Mouse (Mus musculus) thymus, postnatal 25 days (tissue): ENCODE measurements around the gene 2410137M14Rik.
A peak's percentile ranks its signal among the peaks of the same experiment; 100 is the strongest.

Experiments
- DNase-seq: peaks from one replicate; pipeline ENCODE4 v3.0.0; 2022

Gene 2410137M14Rik

DNA sequence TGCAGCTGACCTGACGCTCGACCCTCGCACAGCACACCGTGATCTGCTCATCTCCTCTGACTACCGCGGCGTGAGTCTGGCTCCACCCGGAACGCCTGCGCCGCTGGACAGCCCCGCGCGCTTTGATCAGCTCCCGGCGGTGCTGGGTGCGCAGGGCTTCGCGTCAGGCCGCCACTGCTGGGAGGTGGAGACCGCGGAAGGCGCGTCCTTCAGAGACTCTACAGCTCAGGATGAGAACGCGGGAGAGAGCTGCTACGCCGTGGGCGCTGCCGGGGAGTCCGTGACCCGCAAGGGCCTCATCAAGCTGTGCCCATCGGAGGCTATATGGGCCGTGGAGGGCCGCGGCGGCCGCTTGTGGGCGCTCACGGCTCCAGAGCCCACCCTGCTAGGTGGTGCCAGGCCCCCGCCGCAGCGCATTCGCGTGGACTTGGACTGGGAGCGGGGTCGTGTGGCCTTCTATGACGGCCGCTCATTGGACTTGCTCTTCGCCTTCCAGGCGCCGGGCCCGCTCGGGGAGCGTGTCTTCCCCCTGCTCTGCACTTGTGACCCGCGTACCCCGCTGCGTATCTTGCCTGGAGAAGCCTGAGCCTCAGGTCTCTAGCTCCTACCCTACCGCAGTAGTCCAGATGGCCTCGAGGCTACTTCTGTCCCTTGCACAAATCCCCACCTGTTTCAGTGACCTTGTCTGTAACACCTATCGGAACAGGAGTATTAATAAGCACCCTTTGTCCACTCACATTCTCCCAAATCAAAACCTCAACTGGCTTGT is 33.8 kb downstream of the 2410137M14Rik start:
- DNase-seq: peak; percentile 35

DNA sequence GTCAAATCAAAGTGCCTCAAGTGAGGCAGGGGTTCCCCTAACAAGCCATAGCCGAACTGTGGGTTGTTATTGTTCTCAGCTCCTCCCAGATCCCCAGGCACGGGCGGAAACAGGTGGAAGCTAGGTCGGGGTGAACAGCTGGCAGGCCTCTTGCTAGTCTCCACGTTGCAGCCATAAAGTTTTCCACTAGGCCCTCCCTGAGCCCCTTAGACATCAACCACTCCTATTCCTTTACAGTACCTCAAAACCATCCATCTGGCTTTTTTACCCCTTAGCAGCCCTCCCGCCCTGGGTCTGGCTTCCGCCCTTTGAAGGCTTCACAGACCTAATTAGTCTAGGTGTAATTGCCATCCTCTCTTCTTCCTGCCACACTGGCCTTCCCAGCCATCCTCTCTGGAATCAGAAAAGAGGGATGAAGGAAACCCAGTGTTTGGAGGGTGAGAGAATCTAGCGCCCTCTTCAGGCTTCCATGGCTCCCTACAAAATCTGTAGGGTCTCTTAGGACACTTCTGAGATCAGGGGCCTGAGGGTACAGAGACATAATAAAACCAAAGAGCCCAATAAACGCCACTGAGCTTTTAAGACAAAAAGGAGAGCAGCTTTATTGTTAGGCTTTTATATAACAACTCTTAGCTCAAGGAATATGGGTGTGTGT is 36.8 kb downstream of the 2410137M14Rik start:
- DNase-seq: peak; percentile 63

DNA sequence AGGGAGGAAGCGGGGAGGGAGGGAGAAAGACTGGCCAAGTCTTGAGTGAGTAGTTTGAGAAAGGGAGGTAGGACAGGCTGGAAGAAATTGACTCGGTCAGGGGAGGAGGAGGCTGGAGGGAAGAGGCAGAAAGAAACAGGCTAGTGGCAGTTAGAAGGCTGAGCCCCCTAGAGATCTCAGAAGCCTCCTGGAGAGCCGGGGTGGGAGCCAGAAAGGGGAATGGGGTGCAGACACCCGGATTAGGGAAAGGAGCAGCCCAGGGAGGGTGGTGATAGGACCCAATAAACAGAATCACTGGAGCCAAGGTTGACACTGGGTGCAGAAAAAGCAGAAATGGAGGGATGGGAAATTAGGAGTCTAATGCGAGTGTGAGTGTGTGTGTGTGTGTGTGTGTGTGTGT is 37.3 kb downstream of the 2410137M14Rik start:
- no peak for DNase-seq

DNA sequence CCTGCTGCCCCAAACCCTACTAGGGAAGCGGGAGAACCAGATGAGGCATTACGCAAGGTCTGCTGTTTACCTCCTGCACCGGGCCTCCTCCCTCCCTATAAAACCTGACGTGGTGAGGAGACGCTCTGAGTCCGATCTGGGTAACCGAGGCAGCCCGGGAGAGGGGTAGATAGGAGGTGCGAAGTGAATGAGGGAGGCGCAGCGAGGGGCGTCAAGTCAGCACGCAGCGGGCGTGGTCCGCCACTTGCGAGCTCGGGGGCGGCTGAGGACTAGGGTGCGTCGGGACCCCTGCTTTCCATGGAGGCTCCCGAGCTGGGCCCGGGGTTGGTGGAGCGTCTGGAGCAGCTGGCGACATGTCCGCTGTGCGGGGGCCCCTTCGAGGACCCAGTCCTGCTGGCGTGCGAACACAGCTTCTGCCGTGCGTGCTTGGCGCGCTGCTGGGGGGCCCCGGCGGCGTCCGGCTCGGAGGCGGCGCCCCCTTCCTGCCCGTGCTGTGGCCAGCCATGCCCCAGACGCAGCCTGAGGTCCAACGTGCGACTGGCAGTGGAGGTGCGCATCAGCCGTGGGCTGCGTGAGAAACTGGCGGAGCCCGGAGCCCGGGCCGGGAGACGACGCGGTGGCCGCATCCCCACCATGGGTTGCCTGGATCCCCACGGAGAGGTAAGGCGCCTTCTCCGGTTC is 38.1 kb downstream of the 2410137M14Rik start, which contains the start of gene Rnf39:
TSS of gene Rnf39 (plus strand) at position 128 of the 681 bp plus-strand sequence.
- DNase-seq: peak; percentile 33

DNA sequence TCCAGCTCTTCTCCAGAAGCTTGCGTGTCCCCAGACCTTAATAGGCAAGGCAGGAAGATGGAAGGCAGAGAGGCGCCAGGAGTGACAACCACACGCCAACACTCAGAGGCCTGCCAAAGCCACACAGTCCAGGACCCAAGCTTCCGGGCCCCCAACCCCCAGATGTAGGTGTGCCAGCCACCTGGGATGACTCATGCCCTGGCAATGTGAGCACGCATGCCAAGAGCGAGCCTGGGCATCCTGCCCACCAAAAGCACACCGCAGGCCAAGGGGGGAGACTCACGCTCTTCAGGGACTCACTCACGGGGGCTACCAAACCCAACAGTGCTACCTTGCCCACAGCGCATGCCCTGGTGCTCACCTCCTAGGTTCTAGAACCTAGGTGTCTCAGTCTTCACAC is 38.6 kb downstream of the 2410137M14Rik start:
- peak; percentile 38 for DNase-seq

DNA sequence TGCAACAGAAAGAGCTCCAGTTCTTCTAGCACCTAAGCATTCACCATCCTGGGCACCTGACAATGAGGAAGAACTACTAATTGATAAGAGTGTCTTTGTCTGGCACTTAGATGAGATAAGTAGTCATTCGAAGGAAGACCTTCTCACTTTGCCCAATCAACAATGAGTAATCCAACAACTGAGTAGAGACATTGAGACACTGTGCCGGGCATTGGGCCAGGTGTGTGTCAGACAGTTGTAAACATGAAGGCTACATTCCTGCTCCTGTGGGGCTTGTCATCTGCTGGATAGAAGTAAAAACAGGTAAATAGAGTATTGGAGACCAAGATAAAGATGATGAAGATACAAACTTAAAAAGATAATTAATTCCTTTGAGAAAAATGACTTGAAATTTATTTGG is 43.0 kb downstream of the 2410137M14Rik start:
- DNase-seq: no peak

DNA sequence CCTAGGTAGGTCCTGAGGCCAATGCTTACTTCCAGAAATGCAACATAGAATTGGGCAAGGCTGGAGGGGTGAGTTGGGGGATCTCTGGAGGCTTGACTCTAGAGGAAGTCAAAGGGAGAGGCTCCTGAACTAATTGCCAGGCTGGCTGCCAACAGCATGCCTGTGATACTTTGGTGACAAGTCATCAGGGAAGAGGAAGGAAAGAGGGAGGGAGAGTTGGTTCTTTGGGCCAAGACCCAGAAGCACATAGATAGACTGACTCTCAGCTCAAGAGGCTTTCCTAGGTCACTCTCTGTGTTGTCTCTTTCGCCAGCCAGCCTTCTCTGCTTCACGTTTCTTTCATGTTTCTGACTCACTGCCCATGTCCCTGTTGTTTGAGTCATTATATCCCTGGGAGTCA is 49.2 kb downstream of the 2410137M14Rik start:
- DNase-seq: no peak

DNA sequence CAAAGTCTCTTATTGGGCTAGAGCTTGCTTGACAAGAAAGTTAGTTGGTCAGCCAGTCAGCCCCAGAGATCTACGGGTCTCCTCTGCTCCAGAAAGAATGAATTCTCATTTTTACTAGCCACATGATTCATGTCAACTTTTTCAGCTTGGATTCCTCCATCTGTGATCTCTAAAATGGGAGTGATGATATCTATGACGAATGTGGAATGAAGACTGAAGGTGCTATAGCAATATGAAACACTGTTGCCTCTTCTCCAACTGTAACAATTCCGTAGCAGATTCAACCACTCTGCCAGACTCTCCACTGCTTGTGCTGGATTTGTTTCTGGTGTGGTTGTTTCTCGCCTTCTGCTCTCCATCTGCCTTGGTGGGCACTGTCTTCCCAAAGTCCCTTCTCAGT is 49.9 kb downstream of the 2410137M14Rik start:
- no peak for DNase-seq

DNA sequence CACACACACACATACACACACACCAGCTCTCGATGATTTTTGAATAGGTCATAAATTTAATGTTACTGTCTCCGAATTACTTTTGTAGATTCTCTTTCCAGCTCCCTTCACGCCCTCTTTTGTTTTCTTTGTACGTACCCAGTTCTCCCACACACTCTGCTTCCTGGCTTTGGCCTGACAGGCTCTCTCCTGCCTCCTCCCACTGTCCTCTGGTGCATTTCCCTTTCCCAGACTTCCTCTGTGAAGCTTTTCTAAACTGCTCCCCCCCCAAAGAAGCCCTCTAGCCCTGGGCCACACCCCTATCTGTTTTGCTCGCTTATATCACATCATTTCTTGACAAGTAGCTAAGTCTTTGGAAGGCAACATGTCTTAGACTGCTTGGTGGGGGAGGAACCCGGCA is 50.8 kb downstream of the 2410137M14Rik start:
- DNase-seq: no peak

DNA sequence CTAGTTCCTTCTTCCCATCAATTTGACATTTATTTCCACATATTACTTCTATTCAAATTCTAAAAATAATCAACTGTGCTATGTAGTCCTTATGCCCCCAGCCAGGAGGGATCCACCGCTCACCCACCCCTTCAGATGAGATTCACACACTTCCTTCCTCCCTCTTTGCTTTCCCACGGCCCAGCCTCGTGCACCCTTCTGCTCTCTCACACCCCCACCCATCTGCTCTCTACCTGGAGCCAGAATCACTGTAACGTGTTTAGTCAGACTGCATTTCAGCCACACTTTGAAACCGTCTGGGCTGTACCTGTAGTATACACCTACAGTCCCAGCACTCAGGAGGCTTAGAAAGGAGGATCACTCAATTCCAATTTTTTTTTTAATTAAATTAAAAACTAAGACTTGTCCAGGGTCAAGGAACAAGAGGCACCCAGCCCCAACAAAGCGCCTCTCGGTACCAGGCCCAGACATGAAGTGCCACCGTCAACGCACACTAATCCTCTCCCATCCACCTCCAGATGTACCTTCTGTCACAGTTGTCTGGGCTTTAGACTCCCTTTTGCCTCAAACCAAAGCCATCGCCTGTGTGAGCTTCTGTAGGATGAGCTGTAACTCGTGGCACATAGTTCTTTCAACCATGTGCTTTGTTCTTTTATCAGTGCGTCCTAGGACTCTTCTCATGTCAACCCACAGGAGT is 51.7 kb downstream of the 2410137M14Rik start:
- DNase-seq: no peak
